Mouse (Mus musculus) retina, postnatal 1 day (tissue): ENCODE measurements at regions not wholly inside any gene's neighbourhood (a gene's known extent, or its start where the extent isn't known, plus 50 kb on each side); places are given as distances from the start of the nearest gene placed in this dataset.
A peak's percentile ranks its signal among the peaks of the same experiment; 100 is the strongest.

Experiments
- DNase-seq: peaks from one replicate; pipeline ENCODE4 v3.0.0-alpha.2; 2012

GRCm38 (mm10) chr3:46225018-46225417 lies 223.0 kb downstream of the Pabpc4l start:
- DNase-seq, result no peak

- no peak for DNase-seq
Observed at GRCm38 (mm10) chr3:46205686-46206085, 242.3 kb downstream of the Pabpc4l start.

- no peak for DNase-seq
Observed at GRCm38 (mm10) chr3:46195184-46195583, 252.8 kb downstream of the Pabpc4l start.

- DNase-seq, result no peak
Observed at GRCm38 (mm10) chr3:46194681-46195080, 253.3 kb downstream of the Pabpc4l start.

- DNase-seq, result no peak
Observed at GRCm38 (mm10) chr3:46174486-46174885, 273.5 kb downstream of the Pabpc4l start.

- DNase-seq, result peak; percentile 54
Observed at GRCm38 (mm10) chr3:46150376-46150775, 297.6 kb downstream of the Pabpc4l start.
